21 mouse cellular contexts compared by ENCODE assay signal in genomic region chr13:55183382-55183781, GRCm38 (mm10). TPM values are rescaled to one million over a fixed set of nuclear protein-coding genes. Genes with fewer than 3 reads are reported as not detected.
DNase-seq lines count a peak whose midpoint lies in the region; ATAC-seq and TF ChIP-seq lines count a peak whose summit lies in the region.
"Had no signal": no experiment of that assay in that cellular context is flagged by ENCODE, and none has a peak within 500 bp of the region (broad histone marks: within the 10 kb centered on the region; RNA-seq: fewer than 3 reads in every experiment).

No protein-coding gene starts in this region.

- WGBS in intestine, embryonic 16.5 days: 82% methylated on average over 6 of the region's 6 CpGs
- WGBS in intestine, embryonic 15.5 days: 74% methylated on average over 6 of the region's 6 CpGs
- WGBS in liver, embryonic 15.5 days (ENCODE audit: insufficient replicate concordance): 64% methylated on average over 6 of the region's 6 CpGs
- WGBS in forebrain, postnatal 0 days: 85% methylated on average over 6 of the region's 6 CpGs
- 75% methylated on average over 6 of the region's 6 CpGs for WGBS in lung, adult 2 months

- no peak overlapping the region for H3K27ac ChIP-seq in intestine, embryonic 16.5 days (ENCODE audit: low read length)
- H3K27ac ChIP-seq in intestine, embryonic 15.5 days: no peak overlapping the region
- 0 out of 2 replicates have a peak overlapping the region, but pooled peaks have one; percentile 45 for H3K27ac ChIP-seq in liver, embryonic 15.5 days (replicated peaks)
- H3K27ac ChIP-seq in forebrain, postnatal 0 days (ENCODE audit: low read depth, low read length): no peak overlapping the region
- H3K27ac ChIP-seq: heart, embryonic 15.5 days; hindbrain, embryonic 14.5 days; midbrain, embryonic 12.5 days had no signal

- H3K36me3 ChIP-seq in intestine, embryonic 16.5 days (ENCODE audit: control insufficient read depth, insufficient read depth, low read length): no peaks in the 10 kb centered on the region
- H3K36me3 ChIP-seq in intestine, embryonic 15.5 days: no peaks in the 10 kb centered on the region
- no peaks in the 10 kb centered on the region for H3K36me3 ChIP-seq in liver, embryonic 15.5 days (replicated peaks)
- no peaks in the 10 kb centered on the region for H3K36me3 ChIP-seq in forebrain, postnatal 0 days (ENCODE audit: insufficient read depth)
- H3K36me3 ChIP-seq: heart, embryonic 15.5 days; midbrain, embryonic 12.5 days had no signal

- peak; percentile 41 for ATAC-seq in intestine, embryonic 16.5 days
- no peak; the same call in 1 of the 2 replicates for ATAC-seq in intestine, embryonic 15.5 days
- ATAC-seq in liver, embryonic 15.5 days (ENCODE audit: insufficient read depth): no peak
- no peak for ATAC-seq in activated CD4-positive, CD25-positive, alpha-beta regulatory T cell, adult 4 months
- no peak for ATAC-seq in forebrain, postnatal 0 days
- ATAC-seq: Patski had no signal

- H3K9me3 ChIP-seq in intestine, embryonic 16.5 days (ENCODE audit: control insufficient read depth, low read length): no peaks in the 10 kb centered on the region; the same call in 1 of the 2 replicates
- no peaks in the 10 kb centered on the region for H3K9me3 ChIP-seq in intestine, embryonic 15.5 days
- no peaks in the 10 kb centered on the region for H3K9me3 ChIP-seq in liver, embryonic 15.5 days (replicated peaks)
- H3K9me3 ChIP-seq in forebrain, postnatal 0 days (ENCODE audit: low read length): no peaks in the 10 kb centered on the region
- H3K9me3 ChIP-seq: heart, embryonic 15.5 days; midbrain, embryonic 12.5 days had no signal

- H3K4me2 ChIP-seq in intestine, embryonic 16.5 days (ENCODE audit: low read depth, low read length): no peak overlapping the region
- no peak overlapping the region for H3K4me2 ChIP-seq in intestine, embryonic 15.5 days (replicated peaks)
- H3K4me2 ChIP-seq in liver, embryonic 15.5 days: no peak overlapping the region
- no peak overlapping the region for H3K4me2 ChIP-seq in forebrain, postnatal 0 days (ENCODE audit: low read depth)
- H3K4me2 ChIP-seq: hindbrain, embryonic 14.5 days; midbrain, embryonic 12.5 days had no signal

- no peak overlapping the region for H3K9ac ChIP-seq in intestine, embryonic 16.5 days (ENCODE audit: low read depth, low read length)
- no peak overlapping the region for H3K9ac ChIP-seq in intestine, embryonic 15.5 days
- H3K9ac ChIP-seq in liver, embryonic 15.5 days: no peak overlapping the region
- no peak overlapping the region for H3K9ac ChIP-seq in forebrain, postnatal 0 days
- H3K9ac ChIP-seq: heart, embryonic 15.5 days; hindbrain, embryonic 14.5 days; midbrain, embryonic 12.5 days had no signal

- peak; percentile 41 for DNase-seq in 416B (ENCODE audit: low read depth)
- DNase-seq in adrenal gland, postnatal 14 days: peak; percentile 67
- no peak for DNase-seq in forebrain, postnatal 0 days
- no peak for DNase-seq in lung, adult 2 months
- DNase-seq: gastrocnemius, postnatal 25 days; right cerebral cortex, postnatal 14 days; thymus, adult 2 months had no signal

- TF ChIP-seq CTCF in forebrain, postnatal 0 days (IDR thresholded peaks at IDR 0.05; ENCODE audit: low read depth): no peak
- no peak for TF ChIP-seq CTCF in lung, adult 2 months (IDR thresholded peaks at IDR 0.05; ENCODE audit: insufficient read depth, low read length)

- no peaks in the 10 kb centered on the region for H3K27me3 ChIP-seq in intestine, embryonic 16.5 days (replicated peaks; ENCODE audit: control insufficient read depth, insufficient read depth, low read length)
- H3K27me3 ChIP-seq in intestine, embryonic 15.5 days (replicated peaks): no peaks in the 10 kb centered on the region
- H3K27me3 ChIP-seq in liver, embryonic 15.5 days: no peaks in the 10 kb centered on the region
- no peaks in the 10 kb centered on the region for H3K27me3 ChIP-seq in forebrain, postnatal 0 days (ENCODE audit: insufficient read depth, low read length)
- H3K27me3 ChIP-seq: heart, embryonic 15.5 days; midbrain, embryonic 12.5 days; Patski had no signal

- H3K4me3 ChIP-seq in intestine, embryonic 16.5 days (ENCODE audit: low read length): no peak overlapping the region
- H3K4me3 ChIP-seq in intestine, embryonic 15.5 days (replicated peaks): no peak overlapping the region
- no peak overlapping the region for H3K4me3 ChIP-seq in liver, embryonic 15.5 days (replicated peaks)
- no peak overlapping the region for H3K4me3 ChIP-seq in forebrain, postnatal 0 days (ENCODE audit: low read depth, low read length)
- no peak overlapping the region for H3K4me3 ChIP-seq in lung, adult 2 months (replicated peaks; ENCODE audit: extremely low read depth, low read depth, low read length)
- H3K4me3 ChIP-seq: heart, embryonic 15.5 days; midbrain, embryonic 12.5 days had no signal

- no peak for TF ChIP-seq POLR2A in lung, adult 2 months (IDR thresholded peaks at IDR 0.05; ENCODE audit: borderline replicate concordance, extremely low read depth, low read depth, low read length)

- H3K4me1 ChIP-seq in intestine, embryonic 16.5 days (ENCODE audit: control insufficient read depth, insufficient read depth, low read length): peaks cover 3% of the 10 kb centered on the region; the same call in 1 of the 2 replicates
- H3K4me1 ChIP-seq in intestine, embryonic 15.5 days (replicated peaks): no peaks in the 10 kb centered on the region
- peaks cover 24% of the 10 kb centered on the region for H3K4me1 ChIP-seq in liver, embryonic 15.5 days (replicated peaks)
- H3K4me1 ChIP-seq in forebrain, postnatal 0 days (ENCODE audit: insufficient read depth): no peaks in the 10 kb centered on the region
- H3K4me1 ChIP-seq in lung, adult 2 months (ENCODE audit: control insufficient read depth, insufficient read depth, low read length): no peaks in the 10 kb centered on the region
- H3K4me1 ChIP-seq: midbrain, embryonic 12.5 days had no signal

RNA-seq across cellular contexts. Expression of gene Nsd1, which starts 26.2 kb away (rescaled TPM):
- 33.1 and 37.1 TPM in 2 replicates for polyA plus RNA-seq in intestine, embryonic 16.5 days (2015; fragmentation: Nextera tagmentation; extraction: Ambion mirVana)
- polyA plus RNA-seq in intestine, embryonic 15.5 days (2015; fragmentation: Nextera tagmentation; extraction: Ambion mirVana): 49.6 and 52.8 TPM in 2 replicates
- total RNA-seq in adrenal gland, postnatal 14 days (2021): 120 and 132 TPM in 2 replicates
- polyA plus RNA-seq in liver, embryonic 15.5 days (2015; fragmentation: Nextera tagmentation; extraction: Ambion mirVana): 13.3 and 14.4 TPM in 2 replicates
- polyA plus RNA-seq in activated CD4-positive, CD25-positive, alpha-beta regulatory T cell, adult 4 months (2017; shearing (Covaris generic)): 10 to 100 TPM; 53.0 to 53.8 TPM
- total RNA-seq in forebrain, postnatal 0 days (2014; rRNA removed): 81.2 and 104 TPM in 2 replicates
- 37.5 and 48.2 TPM in 2 replicates for polyA plus RNA-seq in forebrain, postnatal 0 days (2015; fragmentation: Nextera tagmentation; extraction: Ambion mirVana)
- polyA plus RNA-seq in lung, adult 2 months (2012; rRNA removed): 16.7 and 21.6 TPM in 2 replicates

RNA-seq across cellular contexts. Expression of gene Fgfr4, which starts 30.9 kb away (rescaled TPM):
- polyA plus RNA-seq in intestine, embryonic 16.5 days (2015; fragmentation: Nextera tagmentation; extraction: Ambion mirVana): 11.7 and 12.4 TPM in 2 replicates
- 14.2 and 14.5 TPM in 2 replicates for polyA plus RNA-seq in intestine, embryonic 15.5 days (2015; fragmentation: Nextera tagmentation; extraction: Ambion mirVana)
- total RNA-seq in adrenal gland, postnatal 14 days (2021): 39.2 and 46.7 TPM in 2 replicates
- polyA plus RNA-seq in liver, embryonic 15.5 days (2015; fragmentation: Nextera tagmentation; extraction: Ambion mirVana): 5.8 and 6.8 TPM in 2 replicates
- polyA plus RNA-seq in activated CD4-positive, CD25-positive, alpha-beta regulatory T cell, adult 4 months (2017; shearing (Covaris generic)): not detected
- 0.08 and 0.19 TPM in 2 replicates for total RNA-seq in forebrain, postnatal 0 days (2014; rRNA removed)
- 0.33 and 0.40 TPM in 2 replicates for polyA plus RNA-seq in forebrain, postnatal 0 days (2015; fragmentation: Nextera tagmentation; extraction: Ambion mirVana)
- 63.3 TPM in 2 replicates for polyA plus RNA-seq in lung, adult 2 months (2012; rRNA removed)
- polyA plus RNA-seq: CD4-positive, CD25-positive, alpha-beta regulatory T cell, adult 4 months had no signal

RNA-seq across cellular contexts. Expression of gene Gm17617, which starts 50.0 kb away (rescaled TPM):
- not detected in 2 replicates for polyA plus RNA-seq in intestine, embryonic 16.5 days (2015; fragmentation: Nextera tagmentation; extraction: Ambion mirVana)
- not detected in 2 replicates for polyA plus RNA-seq in intestine, embryonic 15.5 days (2015; fragmentation: Nextera tagmentation; extraction: Ambion mirVana)
- total RNA-seq in adrenal gland, postnatal 14 days (2021): not detected in 2 replicates
- polyA plus RNA-seq in liver, embryonic 15.5 days (2015; fragmentation: Nextera tagmentation; extraction: Ambion mirVana): not detected in 2 replicates
- polyA plus RNA-seq in activated CD4-positive, CD25-positive, alpha-beta regulatory T cell, adult 4 months (2017; shearing (Covaris generic)): not detected
- not detected in 2 replicates for total RNA-seq in forebrain, postnatal 0 days (2014; rRNA removed)
- polyA plus RNA-seq in forebrain, postnatal 0 days (2015; fragmentation: Nextera tagmentation; extraction: Ambion mirVana): not detected in 2 replicates
- polyA plus RNA-seq in lung, adult 2 months (2012; rRNA removed): not detected in 2 replicates
- total RNA-seq: gastrocnemius, postnatal 25 days; layer of hippocampus, adult 8-10 months; left cerebral cortex, postnatal 36 days had no signal
- polyA plus RNA-seq: brain, embryonic 14.5 days; CD4-positive, CD25-positive, alpha-beta regulatory T cell, adult 4 months; heart, embryonic 15.5 days; hindbrain, embryonic 14.5 days; kidney, embryonic 16.5 days; lung, embryonic 16.5 days; midbrain, embryonic 12.5 days; Patski; thymus, adult 2 months had no signal

Comparison
In these comparisons a context has a peak if more than half of its experiments do, and no peak if none do; other contexts are left out.
1. DNase-seq: peak in 416B (single experiment) and adrenal gland, postnatal 14 days (single experiment); none in forebrain, postnatal 0 days (single experiment) and lung, adult 2 months (single experiment).